Mouse (Mus musculus): ENCODE data around the gene Top2a.

Gene Top2a

GRCm38 (mm10) chr11:98947969-98948569, 75.9 kb downstream of the Top2a start:
- no peak for DNase-seq

GRCm38 (mm10) chr11:98945605-98945977, 78.4 kb downstream of the Top2a start:
- DNase-seq, result peak; percentile 71 to 75

- peak in 1 of 2 experiments; percentile 27 for DNase-seq
These were observed 78.9 kb downstream of the Top2a start for GRCm38 (mm10) chr11:98944897-98945604.

- DNase-seq, result no peak
These were observed 80.1 kb downstream of the Top2a start for GRCm38 (mm10) chr11:98943741-98944461.
